Mouse (Mus musculus) cerebellum, adult 9-11 months (tissue): ENCODE data around the gene Tbx6.
A peak's percentile ranks its signal among the peaks of the same experiment; 100 is the strongest.

Experiments used
- DNase-seq: peaks from one replicate; pipeline ENCODE4 v3.0.0; 2022

The Tbx6 gene

GRCm38 (mm10) chr7:126821835-126822511 is 40.7 kb downstream of the Tbx6 start:
- DNase-seq, result peak; percentile 88

DNA sequence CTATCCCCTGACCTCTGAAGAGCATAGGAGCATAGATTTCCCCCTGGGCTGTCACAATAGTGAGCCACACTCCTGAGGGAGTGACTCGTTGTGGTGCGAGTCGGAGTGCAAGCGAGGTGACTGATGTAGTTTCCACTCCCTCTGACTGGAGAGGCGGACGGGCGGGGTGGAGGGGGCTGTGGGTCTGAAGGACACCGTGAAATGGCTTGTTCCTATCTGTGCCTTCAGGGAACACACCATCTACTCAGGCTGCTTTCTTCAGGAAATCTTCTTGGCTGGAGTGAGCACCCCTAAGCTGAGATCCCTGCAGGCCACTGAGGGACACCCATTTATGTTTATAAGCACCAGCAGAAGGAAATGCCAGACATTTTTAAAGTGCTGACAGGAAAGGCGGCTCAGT is 41.5 kb downstream of the Tbx6 start:
- DNase-seq, result peak; percentile 71

DNA sequence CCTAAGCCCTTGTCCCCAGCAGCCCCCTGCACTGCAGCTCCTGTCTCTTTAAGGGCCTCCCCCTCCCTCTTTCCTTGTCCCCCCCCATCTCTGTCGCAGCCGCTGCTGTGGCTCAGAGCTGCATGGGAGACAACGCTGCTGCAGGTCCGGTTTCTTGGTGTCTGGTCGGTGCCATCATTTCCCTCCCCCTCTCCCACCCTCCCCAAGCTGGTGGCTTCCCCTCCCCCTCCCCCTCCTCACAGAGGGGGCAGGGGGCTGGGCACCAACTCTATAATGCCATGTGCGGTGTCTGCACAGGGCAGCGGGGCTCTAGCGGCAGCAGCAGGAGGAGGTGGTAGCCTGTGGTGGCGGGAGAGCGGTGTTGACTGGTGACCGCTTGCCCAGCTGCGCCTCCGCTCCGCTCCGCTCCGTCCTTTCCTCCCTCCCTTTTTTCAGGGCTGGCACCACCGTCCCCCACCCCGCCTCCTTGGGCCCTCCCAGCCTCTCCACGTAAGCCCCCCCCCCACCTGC is 42.0 kb downstream of the Tbx6 start:
- DNase-seq, result peak; percentile 81

GRCm38 (mm10) chr7:126823940-126824339 is 42.7 kb downstream of the Tbx6 start:
- peak; percentile 71 for DNase-seq

GRCm38 (mm10) chr7:126825403-126825802 is 44.1 kb downstream of the Tbx6 start:
- peak; percentile 59 for DNase-seq

- DNase-seq, result no peak
Observed at GRCm38 (mm10) chr7:126825952-126826351, 44.7 kb downstream of the Tbx6 start.

- DNase-seq, result peak; percentile 37
Observed at GRCm38 (mm10) chr7:126831539-126831938, 50.3 kb downstream of the Tbx6 start, which contains the start of gene 4930451I11Rik. Gene 4930451I11Rik, minus strand, starts transcription at chr7:126831639.

DNA sequence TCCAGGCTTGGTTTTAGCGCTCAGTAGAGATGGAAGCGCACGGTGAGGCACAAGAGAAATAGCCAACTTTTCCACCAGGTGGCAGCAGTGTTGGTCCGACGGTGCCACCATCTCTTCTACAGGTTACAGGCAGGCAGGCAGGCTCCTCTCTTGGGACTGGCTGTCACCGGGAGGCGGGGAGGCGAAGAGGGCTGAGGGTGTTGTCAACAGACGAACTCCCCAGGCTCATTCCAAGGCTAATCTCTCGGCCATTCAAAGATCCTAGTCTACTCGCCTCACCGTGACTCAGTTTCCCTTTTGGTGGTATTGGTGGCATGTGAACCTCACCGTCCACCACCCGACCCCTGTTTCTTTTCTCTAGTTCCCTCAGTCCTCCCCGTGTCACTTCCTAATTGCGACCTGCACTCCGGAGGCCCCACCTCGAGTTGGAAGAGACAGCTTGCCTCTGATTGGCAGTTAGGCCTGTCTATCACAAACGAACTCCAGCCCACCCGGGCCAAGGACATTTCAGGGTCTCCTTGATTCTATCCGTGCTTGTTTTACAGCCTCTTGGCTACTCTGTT is 50.8 kb downstream of the Tbx6 start:
- DNase-seq, result peak; percentile 87

DNA sequence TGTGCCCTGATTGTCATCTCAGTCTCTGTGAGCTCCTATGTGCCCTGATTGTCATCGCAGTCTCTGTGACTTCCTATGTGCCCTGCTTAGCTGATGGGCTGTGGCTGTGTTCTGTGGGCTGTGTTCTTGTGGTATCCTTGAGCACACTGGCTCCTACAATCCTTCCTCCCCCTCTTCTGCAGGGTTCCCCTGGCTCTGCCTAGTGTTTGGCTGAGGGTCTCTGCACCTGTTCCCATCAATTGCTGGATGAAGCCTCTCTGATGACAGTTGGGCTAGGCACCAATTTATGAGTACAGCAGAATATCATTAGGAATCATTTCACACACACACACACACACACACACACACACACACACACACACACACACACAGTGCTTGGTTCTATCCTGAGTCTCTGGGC is 52.0 kb downstream of the Tbx6 start:
- no peak for DNase-seq
